9 mouse cellular contexts compared by ENCODE assay signal in the genomic region with DNA sequence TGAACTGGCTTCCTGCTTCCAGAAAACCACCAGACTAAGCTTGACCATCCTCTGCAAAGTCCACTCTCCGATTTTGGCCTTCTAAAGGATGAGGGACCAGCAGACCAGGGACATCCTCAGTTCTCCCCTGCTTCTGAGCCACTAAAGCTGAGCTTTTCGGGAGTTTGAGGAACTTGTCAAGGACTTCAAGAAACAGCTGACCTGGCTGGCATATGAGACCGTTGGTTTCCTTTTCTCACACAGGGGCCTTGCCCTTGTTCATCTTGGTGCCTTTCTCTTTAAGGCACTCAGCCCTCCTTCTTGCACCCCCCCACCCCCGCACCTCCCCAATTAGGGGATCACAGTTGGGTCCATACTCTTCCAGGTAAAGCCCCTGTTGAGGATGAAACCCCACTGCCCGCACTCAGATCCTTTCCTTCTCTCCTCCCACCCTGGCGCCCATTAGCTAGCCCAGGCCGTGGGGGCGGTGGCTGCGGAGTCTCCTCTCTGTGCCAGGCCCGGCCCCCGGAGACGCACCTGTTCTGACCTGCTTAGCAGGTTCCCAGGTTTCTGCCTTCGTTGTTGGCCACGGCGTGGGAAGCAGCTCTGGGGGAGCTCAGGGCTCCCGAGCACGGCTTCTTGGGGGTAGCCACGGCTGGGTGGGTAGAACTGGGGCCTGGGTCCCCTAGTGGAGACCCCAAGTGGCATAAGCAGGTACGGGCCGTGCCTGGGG. TPM values are rescaled to one million over a fixed set of nuclear protein-coding genes. Genes with fewer than 3 reads are reported as not detected.
DNase-seq lines count a peak whose midpoint lies in the region; ATAC-seq and TF ChIP-seq lines count a peak whose summit lies in the region.
"Had no signal": no experiment of that assay in that cellular context is flagged by ENCODE, and none has a peak within 500 bp of the region (broad histone marks: within the 10 kb centered on the region; RNA-seq: fewer than 3 reads in every experiment).

A gene (plus strand): TSS at position 255 of the 712 bp plus-strand sequence.

- H3K36me3 ChIP-seq in limb, embryonic 13.5 days, result no peaks in the 10 kb centered on the region
- H3K36me3 ChIP-seq in hindbrain, embryonic 13.5 days, result no peaks in the 10 kb centered on the region
- no peaks in the 10 kb centered on the region for H3K36me3 ChIP-seq in forebrain, postnatal 0 days (ENCODE audit: insufficient read depth)
- H3K36me3 ChIP-seq: midbrain, embryonic 12.5 days had no signal

- H3K9ac ChIP-seq in limb, embryonic 13.5 days, result no peak within 1 kb of the TSS
- H3K9ac ChIP-seq in hindbrain, embryonic 13.5 days, result no peak within 1 kb of the TSS
- H3K9ac ChIP-seq in forebrain, postnatal 0 days, result no peak within 1 kb of the TSS
- H3K9ac ChIP-seq: midbrain, embryonic 12.5 days had no signal

- H3K4me2 ChIP-seq in limb, embryonic 13.5 days (replicated peaks), result peak within 1 kb of the TSS; percentile 36
- no peak within 1 kb of the TSS for H3K4me2 ChIP-seq in hindbrain, embryonic 13.5 days
- H3K4me2 ChIP-seq in forebrain, postnatal 0 days (ENCODE audit: low read depth), result no peak within 1 kb of the TSS
- H3K4me2 ChIP-seq: midbrain, embryonic 12.5 days had no signal

- peaks cover 21% of the 10 kb centered on the region for H3K4me1 ChIP-seq in bone marrow macrophage, adult 2 months (ENCODE audit: control insufficient read depth, insufficient read depth, low read length)
- peaks cover 14% of the 10 kb centered on the region for H3K4me1 ChIP-seq in limb, embryonic 13.5 days
- H3K4me1 ChIP-seq in hindbrain, embryonic 13.5 days (replicated peaks), result no peaks in the 10 kb centered on the region
- H3K4me1 ChIP-seq in forebrain, postnatal 0 days (ENCODE audit: insufficient read depth), result no peaks in the 10 kb centered on the region

- H3K27ac ChIP-seq in bone marrow macrophage, adult 2 months (ENCODE audit: insufficient read depth, low read depth, low read length), result no peak within 1 kb of the TSS
- H3K27ac ChIP-seq in limb, embryonic 13.5 days, result no peak within 1 kb of the TSS
- H3K27ac ChIP-seq in hindbrain, embryonic 13.5 days, result no peak within 1 kb of the TSS
- H3K27ac ChIP-seq in forebrain, postnatal 0 days (ENCODE audit: low read depth, low read length), result no peak within 1 kb of the TSS
- H3K27ac ChIP-seq: midbrain, embryonic 12.5 days had no signal

- peak; percentile 73 to 76 for ATAC-seq in hematopoietic stem cell, adult 5-6 weeks (replicated peaks in 1 of 2; ENCODE audit: insufficient read depth in 1 of 2, low FRiP score in 2 of 2, low TSS enrichment in 1 of 2, low read depth in 1 of 2, poor library complexity in 2 of 2, severe bottlenecking in 2 of 2)
- ATAC-seq in limb, embryonic 13.5 days (ENCODE audit: low FRiP score, low read depth), result no peak
- peak; percentile 34; the same call in 1 of the 2 replicates for ATAC-seq in megakaryocyte-erythroid progenitor cell, adult 5-6 weeks (replicated peaks; ENCODE audit: low FRiP score, low TSS enrichment, poor library complexity, severe bottlenecking)
- ATAC-seq in hindbrain, embryonic 13.5 days (ENCODE audit: low FRiP score), result no peak
- no peak for ATAC-seq in forebrain, postnatal 0 days

- no peak for TF ChIP-seq CTCF in bone marrow macrophage, adult 2 months (IDR thresholded peaks at IDR 0.05; ENCODE audit: low read depth, low read length)
- TF ChIP-seq CTCF in forebrain, postnatal 0 days (IDR thresholded peaks at IDR 0.05; ENCODE audit: low read depth), result no peak

- no peaks in the 10 kb centered on the region for H3K9me3 ChIP-seq in limb, embryonic 13.5 days
- no peaks in the 10 kb centered on the region for H3K9me3 ChIP-seq in hindbrain, embryonic 13.5 days
- no peaks in the 10 kb centered on the region for H3K9me3 ChIP-seq in forebrain, postnatal 0 days (ENCODE audit: low read length)
- H3K9me3 ChIP-seq: midbrain, embryonic 12.5 days had no signal

- intact Hi-C loops in left cerebral cortex, postnatal 25 days (cut with DNase I), result no loop called here

- 36% methylated on average over 20 of the region's 20 CpGs for WGBS in limb, embryonic 13.5 days
- 41% methylated on average over 20 of the region's 20 CpGs for WGBS in hindbrain, embryonic 13.5 days
- 34% methylated on average over 20 of the region's 20 CpGs for WGBS in forebrain, postnatal 0 days

- DNase-seq in left cerebral cortex, postnatal 25 days (ENCODE audit: low spot score in 2 of 2), result no peak
- DNase-seq in B cell, adult 2 months, result no peak
- no peak for DNase-seq in forebrain, postnatal 0 days

- no peak within 1 kb of the TSS for H3K4me3 ChIP-seq in bone marrow macrophage, adult 2 months (ENCODE audit: insufficient read depth, low read length)
- H3K4me3 ChIP-seq in limb, embryonic 13.5 days, result peak within 1 kb of the TSS; percentile 8
- H3K4me3 ChIP-seq in hindbrain, embryonic 13.5 days, result no peak within 1 kb of the TSS
- no peak within 1 kb of the TSS for H3K4me3 ChIP-seq in forebrain, postnatal 0 days (ENCODE audit: low read depth, low read length)
- H3K4me3 ChIP-seq: midbrain, embryonic 12.5 days had no signal

- peaks cover 66% of the 10 kb centered on the region for H3K27me3 ChIP-seq in limb, embryonic 13.5 days
- peaks cover 24% of the 10 kb centered on the region; the same call in 1 of the 2 replicates for H3K27me3 ChIP-seq in hindbrain, embryonic 13.5 days
- H3K27me3 ChIP-seq in forebrain, postnatal 0 days (ENCODE audit: insufficient read depth, low read length), result no peaks in the 10 kb centered on the region

- no peak for TF ChIP-seq POLR2A in bone marrow macrophage, adult 2 months (IDR thresholded peaks at IDR 0.05; ENCODE audit: borderline replicate concordance, low read depth, low read length)

RNA-seq across cellular contexts. Expression of the gene that starts here (rescaled TPM):
- 9.7 and 11.5 TPM in 2 replicates for polyA plus RNA-seq in bone marrow macrophage, adult 2 months (2012; ENCODE audit: insufficient read depth, insufficient read length, missing spikeins)
- total RNA-seq in hematopoietic stem cell, adult 5-6 weeks (2017), result 5.2 and 6.2 TPM in 2 replicates
- polyA plus RNA-seq in limb, embryonic 13.5 days (2015; fragmentation: Nextera tagmentation; extraction: Ambion mirVana), result 11.7 and 13.7 TPM in 2 replicates
- total RNA-seq in megakaryocyte-erythroid progenitor cell, adult 5-6 weeks (2014; fragmentation: Nextera tagmentation), result not detected in 2 replicates
- 0.14 and 0.27 TPM in 2 replicates for total RNA-seq in megakaryocyte-erythroid progenitor cell, adult 5-6 weeks (2017)
- total RNA-seq in left cerebral cortex, postnatal 25 days (2021), result 1 to 10 TPM; 1.9 to 2.1 TPM
- polyA plus RNA-seq in hindbrain, embryonic 13.5 days (2015; fragmentation: Nextera tagmentation; extraction: Ambion mirVana), result 1.4 and 1.7 TPM in 2 replicates
- 1.0 and 2.0 TPM in 2 replicates for total RNA-seq in forebrain, postnatal 0 days (2014; rRNA removed)
- 1.3 and 1.8 TPM in 2 replicates for polyA plus RNA-seq in forebrain, postnatal 0 days (2015; fragmentation: Nextera tagmentation; extraction: Ambion mirVana)

Comparison
In these comparisons a context has a peak if more than half of its experiments do, and no peak if none do; other contexts are left out.
1. Peak in ATAC-seq in megakaryocyte-erythroid progenitor cell, adult 5-6 weeks; RNA of the gene not detected or under 1 TPM.
2. ATAC-seq: peak in hematopoietic stem cell, adult 5-6 weeks (2 of 2); none in limb, embryonic 13.5 days (single experiment), hindbrain, embryonic 13.5 days (single experiment) and forebrain, postnatal 0 days (single experiment).